Mouse (Mus musculus): ENCODE results near the gene C1qb. TPM values are rescaled to one million over a fixed set of nuclear protein-coding genes. Genes with fewer than 3 reads are reported as not detected.

C1qb gene
- not detected in 2 replicates for polyA plus RNA-seq (2012; ENCODE audit: insufficient read depth, insufficient read length, low replicate concordance, missing spikeins)

DNA sequence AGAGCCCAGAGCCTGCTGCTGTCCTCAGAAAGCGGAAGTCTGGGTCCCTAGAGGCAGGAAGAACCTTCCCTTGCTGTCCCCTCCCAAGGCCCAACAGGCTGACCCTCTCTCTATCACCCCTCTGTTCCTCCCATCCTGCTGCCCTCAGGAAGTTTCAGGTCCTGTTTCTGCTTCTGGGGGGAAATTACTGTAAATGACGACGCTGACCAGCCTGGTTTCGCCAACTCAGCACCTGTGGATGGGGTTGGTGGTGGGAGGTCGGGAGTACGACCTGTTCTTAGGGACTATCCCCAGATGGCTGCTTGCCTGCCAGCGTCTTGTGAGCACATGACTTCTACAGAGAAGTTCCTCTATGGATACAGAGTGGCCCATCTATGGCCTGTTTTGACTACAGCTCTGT lies at the start of gene C1qb:
Gene C1qb, minus strand, starts transcription at position 87 of the 400 bp plus-strand sequence.
- Histone ChIP-seq H3K4me1 (ENCODE audit: control insufficient read depth, insufficient read depth, low read length) (no peaks in the 10 kb centered on the region), H3K27ac (ENCODE audit: insufficient read depth, low read depth, low read length) (no peak within 1 kb of the TSS), H3K4me3 (ENCODE audit: insufficient read depth, low read depth, low read length) (no peak within 1 kb of the TSS)
- TF ChIP-seq CTCF (IDR thresholded peaks at IDR 0.05; ENCODE audit: insufficient read depth, low read depth, low read length) (no peak), POLR2A (IDR thresholded peaks at IDR 0.05; ENCODE audit: insufficient read depth, low read depth, low read length) (no peak)
- 88% methylated on average over 7 of the region's 7 CpGs for WGBS

DNA sequence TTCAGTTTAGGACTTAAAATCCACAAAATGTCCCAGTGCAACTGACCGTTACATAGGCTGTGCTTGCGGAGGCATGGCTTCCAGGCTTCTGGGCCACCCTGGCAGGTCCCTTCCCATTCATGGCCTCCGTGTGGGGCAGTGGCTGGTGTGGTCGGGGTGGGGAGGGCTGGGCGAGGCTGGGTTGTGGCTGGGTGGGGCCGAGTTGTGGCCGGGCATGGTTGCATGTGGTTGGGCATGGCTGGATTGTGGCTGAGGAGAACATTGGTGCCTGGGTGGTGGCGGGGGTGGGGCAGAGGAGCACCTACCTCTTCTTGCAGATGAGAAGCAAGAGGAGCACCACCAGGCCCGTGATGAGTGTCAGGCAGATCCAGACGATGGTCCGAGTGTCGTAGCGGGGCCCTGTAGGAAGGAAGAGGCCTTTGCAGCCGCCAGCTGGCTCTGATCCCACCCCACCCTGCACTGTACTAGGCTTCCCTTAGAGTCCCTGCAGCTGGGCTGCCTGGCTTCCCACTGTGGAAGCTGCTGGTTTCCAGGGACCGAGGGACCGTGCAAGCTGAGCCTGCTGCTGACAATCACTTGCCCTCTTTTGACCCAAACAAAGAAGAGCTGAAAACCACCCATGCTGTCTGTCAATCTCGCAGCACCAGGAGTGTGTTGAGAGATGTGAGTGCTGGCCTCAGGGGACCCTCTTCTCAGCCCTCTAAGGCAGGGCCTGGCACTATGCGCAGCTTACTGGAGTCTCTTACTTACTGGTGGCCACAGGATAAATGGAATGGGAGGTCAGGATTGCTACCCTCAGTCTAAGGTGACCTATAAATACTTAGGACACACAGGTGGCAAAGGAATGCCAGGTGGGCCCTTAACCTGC lies 49.0 kb upstream of the C1qb start:
- H3K27ac ChIP-seq (ENCODE audit: insufficient read depth, low read depth, low read length): no peak overlapping the region
- no peaks in the 10 kb centered on the region for H3K4me1 ChIP-seq (ENCODE audit: control insufficient read depth, insufficient read depth, low read length)
- 59% methylated on average over 18 of the region's 18 CpGs for WGBS
- H3K4me3 ChIP-seq (ENCODE audit: insufficient read depth, low read depth, low read length): no peak overlapping the region
- TF ChIP-seq CTCF (IDR thresholded peaks at IDR 0.05; ENCODE audit: insufficient read depth, low read depth, low read length) (no peak), POLR2A (IDR thresholded peaks at IDR 0.05; ENCODE audit: insufficient read depth, low read depth, low read length) (no peak)

DNA sequence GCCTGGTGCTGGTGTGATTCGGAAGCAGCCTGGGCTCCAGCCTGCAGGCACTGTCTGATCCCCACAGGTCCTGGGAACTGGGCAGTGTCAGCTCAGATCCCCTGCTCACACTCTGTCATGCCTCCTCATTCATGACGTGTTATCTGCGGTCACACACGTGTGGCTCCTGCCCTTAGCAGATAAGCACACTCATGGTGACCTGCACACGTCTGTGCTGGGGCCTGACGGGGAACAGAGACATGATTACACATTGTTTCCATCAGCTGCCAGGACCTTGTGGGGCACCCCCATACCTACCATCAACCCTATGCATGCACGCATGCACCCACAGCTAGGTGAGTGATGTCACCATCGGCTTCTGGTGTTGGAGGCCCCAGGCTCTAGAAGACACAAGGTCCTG lies 44.5 kb upstream of the C1qb start:
- H3K4me3 ChIP-seq (ENCODE audit: insufficient read depth, low read depth, low read length): no peak overlapping the region
- WGBS: 96% methylated on average over 8 of the region's 8 CpGs
- peaks cover 6% of the 10 kb centered on the region; the same call in 1 of the 2 replicates for H3K4me1 ChIP-seq (ENCODE audit: control insufficient read depth, insufficient read depth, low read length)
- TF ChIP-seq POLR2A (IDR thresholded peaks at IDR 0.05; ENCODE audit: insufficient read depth, low read depth, low read length): no peak
- no peak for TF ChIP-seq CTCF (IDR thresholded peaks at IDR 0.05; ENCODE audit: insufficient read depth, low read depth, low read length)
- no peak overlapping the region for H3K27ac ChIP-seq (ENCODE audit: insufficient read depth, low read depth, low read length)

DNA sequence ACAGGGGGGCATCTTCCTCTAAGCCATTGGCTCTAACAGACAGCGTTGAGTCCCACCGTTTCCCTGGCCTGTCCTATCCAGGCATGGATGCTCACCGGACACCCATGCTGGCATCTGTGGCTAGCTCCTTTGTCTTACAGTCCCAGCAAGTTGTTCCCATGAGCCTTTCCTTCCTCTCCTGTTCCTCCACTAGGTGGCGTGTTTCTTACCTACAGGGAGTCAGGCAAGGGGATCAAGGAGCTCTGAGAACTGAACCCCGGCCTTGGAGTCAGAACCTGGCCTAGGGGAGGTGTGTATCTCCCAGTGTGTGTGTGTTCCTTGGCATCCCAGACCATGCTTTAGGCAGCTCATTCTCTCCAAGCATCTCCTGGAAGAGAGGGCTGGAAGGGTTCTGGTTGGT lies 42.9 kb upstream of the C1qb start:
- Histone ChIP-seq H3K27ac (ENCODE audit: insufficient read depth, low read depth, low read length) (no peak overlapping the region), H3K4me3 (ENCODE audit: insufficient read depth, low read depth, low read length) (no peak overlapping the region), H3K4me1 (ENCODE audit: control insufficient read depth, insufficient read depth, low read length) (peaks cover 6% of the 10 kb centered on the region; the same call in 1 of the 2 replicates)
- no peak for TF ChIP-seq POLR2A (IDR thresholded peaks at IDR 0.05; ENCODE audit: insufficient read depth, low read depth, low read length)
- TF ChIP-seq CTCF (IDR thresholded peaks at IDR 0.05; ENCODE audit: insufficient read depth, low read depth, low read length): 0 out of 2 replicates have a peak, but pooled peaks have one; percentile 14
- 34% methylated on average over 5 of the region's 5 CpGs for WGBS

DNA sequence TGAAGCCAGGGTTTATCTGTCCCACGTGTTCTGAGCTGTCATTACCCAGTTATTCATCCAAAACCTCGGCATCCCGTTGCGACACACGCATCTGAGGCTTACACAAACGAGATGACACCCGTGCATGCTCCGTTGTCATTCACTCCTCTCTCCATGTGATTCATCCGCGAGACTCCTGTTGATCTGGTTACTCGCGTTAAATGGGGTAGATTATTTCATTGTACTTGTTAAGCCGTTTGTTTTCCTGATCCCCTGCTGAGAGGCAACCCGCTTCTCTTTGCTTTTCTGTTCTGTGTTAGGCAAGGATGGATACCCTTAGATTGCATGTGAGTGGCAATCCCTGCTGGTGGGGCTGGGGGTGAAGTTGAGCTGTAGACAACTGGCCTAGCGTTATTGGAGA lies 39.8 kb upstream of the C1qb start:
- H3K4me1 ChIP-seq (ENCODE audit: control insufficient read depth, insufficient read depth, low read length): peaks cover 6% of the 10 kb centered on the region; the same call in 1 of the 2 replicates
- H3K4me3 ChIP-seq (ENCODE audit: insufficient read depth, low read depth, low read length): no peak overlapping the region
- no peak overlapping the region for H3K27ac ChIP-seq (ENCODE audit: insufficient read depth, low read depth, low read length)
- TF ChIP-seq CTCF (IDR thresholded peaks at IDR 0.05; ENCODE audit: insufficient read depth, low read depth, low read length): no peak
- TF ChIP-seq POLR2A (IDR thresholded peaks at IDR 0.05; ENCODE audit: insufficient read depth, low read depth, low read length): no peak
- 17% methylated on average over 15 of the region's 15 CpGs for WGBS

DNA sequence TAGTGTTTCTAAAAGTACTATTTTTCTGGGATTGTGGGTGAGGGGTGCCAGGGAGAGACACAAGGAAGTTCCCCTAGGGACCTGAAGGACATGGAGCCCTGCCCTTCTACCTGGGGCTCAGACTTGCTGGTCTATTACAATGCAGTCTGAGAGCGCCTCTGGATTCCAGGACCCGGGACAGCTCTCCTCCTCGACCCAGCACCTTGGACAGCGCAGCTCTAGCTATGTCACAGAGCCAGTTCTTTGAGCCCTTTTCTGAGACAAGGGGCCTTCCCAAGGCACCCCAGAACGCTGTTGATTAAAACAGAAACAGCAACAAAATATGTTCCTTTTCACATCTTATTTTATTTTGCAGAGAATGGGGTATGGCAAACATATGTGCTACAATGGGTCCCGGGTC lies 38.5 kb upstream of the C1qb start:
- no peak overlapping the region for H3K4me3 ChIP-seq (ENCODE audit: insufficient read depth, low read depth, low read length)
- peaks cover 6% of the 10 kb centered on the region; the same call in 1 of the 2 replicates for H3K4me1 ChIP-seq (ENCODE audit: control insufficient read depth, insufficient read depth, low read length)
- WGBS: 61% methylated on average over 6 of the region's 6 CpGs
- TF ChIP-seq CTCF (IDR thresholded peaks at IDR 0.05; ENCODE audit: insufficient read depth, low read depth, low read length) (no peak), POLR2A (IDR thresholded peaks at IDR 0.05; ENCODE audit: insufficient read depth, low read depth, low read length) (no peak)
- no peak overlapping the region for H3K27ac ChIP-seq (ENCODE audit: insufficient read depth, low read depth, low read length)

DNA sequence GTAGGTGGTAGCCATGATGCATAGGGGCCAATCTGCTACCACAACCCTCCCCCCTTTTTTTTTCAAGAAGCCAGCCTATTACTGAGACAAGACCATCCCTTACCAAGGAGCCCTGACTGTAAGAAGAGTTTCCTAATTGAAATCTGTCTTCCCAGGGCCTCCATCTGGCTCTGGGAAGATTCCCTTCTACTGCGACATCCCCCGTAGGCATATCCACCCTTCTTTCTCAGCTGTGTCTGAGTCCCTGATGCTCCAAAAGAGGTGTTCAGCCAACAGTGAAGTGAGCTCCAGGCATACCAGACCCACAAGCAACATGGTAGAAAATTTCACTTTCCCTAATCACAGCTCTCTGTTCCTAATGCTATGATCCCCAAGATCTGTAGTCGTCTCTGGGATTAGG lies 33.5 kb upstream of the C1qb start:
- WGBS: 87% methylated on average over 3 of the region's 3 CpGs
- H3K27ac ChIP-seq (ENCODE audit: insufficient read depth, low read depth, low read length): no peak overlapping the region
- H3K4me3 ChIP-seq (ENCODE audit: insufficient read depth, low read depth, low read length): no peak overlapping the region
- peaks cover 9% of the 10 kb centered on the region for H3K4me1 ChIP-seq (ENCODE audit: control insufficient read depth, insufficient read depth, low read length)
- TF ChIP-seq POLR2A (IDR thresholded peaks at IDR 0.05; ENCODE audit: insufficient read depth, low read depth, low read length) (no peak), CTCF (IDR thresholded peaks at IDR 0.05; ENCODE audit: insufficient read depth, low read depth, low read length) (no peak)

DNA sequence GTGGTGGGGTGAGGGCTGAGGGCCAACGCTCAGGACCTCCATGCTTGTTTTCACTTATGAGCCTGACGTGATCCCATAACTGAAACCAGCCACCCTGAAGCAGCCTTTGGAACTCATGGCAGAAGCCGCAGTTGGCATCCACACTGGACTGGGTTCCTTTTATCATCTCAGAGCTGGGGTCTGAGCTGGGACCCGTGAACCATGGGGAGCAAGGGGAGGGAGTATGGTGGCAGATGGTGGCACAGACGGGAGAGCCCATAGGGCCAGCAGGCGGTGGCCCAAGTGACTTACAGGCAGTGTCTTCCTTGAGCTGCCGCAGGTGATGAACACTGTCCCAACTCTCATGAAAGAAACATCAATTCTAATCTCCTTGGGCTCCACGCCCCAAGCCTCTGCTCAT lies 32.8 kb upstream of the C1qb start:
- Histone ChIP-seq H3K4me1 (ENCODE audit: control insufficient read depth, insufficient read depth, low read length) (peaks cover 9% of the 10 kb centered on the region), H3K4me3 (ENCODE audit: insufficient read depth, low read depth, low read length) (no peak overlapping the region), H3K27ac (ENCODE audit: insufficient read depth, low read depth, low read length) (no peak overlapping the region)
- TF ChIP-seq CTCF (IDR thresholded peaks at IDR 0.05; ENCODE audit: insufficient read depth, low read depth, low read length) (no peak), POLR2A (IDR thresholded peaks at IDR 0.05; ENCODE audit: insufficient read depth, low read depth, low read length) (no peak)
- WGBS: 88% methylated on average over 8 of the region's 8 CpGs

DNA sequence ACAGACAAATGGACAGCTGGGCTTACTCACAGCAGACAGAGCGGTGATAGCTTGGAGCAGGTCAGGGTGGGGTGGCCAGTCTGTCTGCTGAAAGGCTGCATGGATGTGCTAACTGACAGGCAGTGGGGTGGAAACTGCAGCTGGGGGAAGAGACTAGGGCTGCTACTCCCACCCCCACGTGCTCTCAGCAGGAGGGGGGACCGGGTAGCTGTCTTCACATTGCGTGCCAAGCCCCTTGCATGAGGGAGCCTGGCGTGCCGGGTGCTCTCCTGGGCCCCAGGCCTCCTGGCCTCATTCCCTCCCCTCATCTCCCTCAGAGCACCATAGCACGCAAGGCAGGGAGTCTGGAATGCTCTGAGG lies 31.2 kb upstream of the C1qb start:
- no peak for TF ChIP-seq CTCF (IDR thresholded peaks at IDR 0.05; ENCODE audit: insufficient read depth, low read depth, low read length)
- no peak for TF ChIP-seq POLR2A (IDR thresholded peaks at IDR 0.05; ENCODE audit: insufficient read depth, low read depth, low read length)
- no peak overlapping the region for H3K27ac ChIP-seq (ENCODE audit: insufficient read depth, low read depth, low read length)
- peaks cover 12% of the 10 kb centered on the region for H3K4me1 ChIP-seq (ENCODE audit: control insufficient read depth, insufficient read depth, low read length)
- no peak overlapping the region for H3K4me3 ChIP-seq (ENCODE audit: insufficient read depth, low read depth, low read length)
- 37% methylated on average over 7 of the region's 7 CpGs for WGBS

All from olfactory bulb, adult 2 months (tissue).